Mouse (Mus musculus): ENCODE measurements around the gene Arfgap3.
"Not testable (repeated sequence)": the region's sequence is repeated elsewhere in the genome, so short reads cannot be mapped to it uniquely, and the experiment has no call there.

Gene Arfgap3

GRCm38 (mm10) chr15:83299916-83300582 is 50.0 kb downstream of the Arfgap3 start:
- in situ Hi-C loops (cut with MboI; ENCODE audit: low pct_unique_long_range_greater_than_20kb in 1 of 2, low sequenced_read_pairs in 2 of 2, unreplicated experiment in 1 of 2): no loop called here

- in situ Hi-C loops (cut with MboI; ENCODE audit: low pct_unique_long_range_greater_than_20kb in 1 of 2, low sequenced_read_pairs in 2 of 2, unreplicated experiment in 1 of 2): no loop called here
These were observed 50.6 kb downstream of the Arfgap3 start for GRCm38 (mm10) chr15:83299450-83299849.

- in situ Hi-C loops (cut with MboI; ENCODE audit: low pct_unique_long_range_greater_than_20kb in 1 of 2, low sequenced_read_pairs in 2 of 2, unreplicated experiment in 1 of 2): no loop called here
These were observed 51.2 kb downstream of the Arfgap3 start for GRCm38 (mm10) chr15:83298810-83299209.

- in situ Hi-C loops (cut with MboI; ENCODE audit: low pct_unique_long_range_greater_than_20kb in 1 of 2, low sequenced_read_pairs in 2 of 2, unreplicated experiment in 1 of 2): no loop called here
These were observed 51.7 kb downstream of the Arfgap3 start for GRCm38 (mm10) chr15:83298313-83298712.

- in situ Hi-C loops (cut with MboI; ENCODE audit: low pct_unique_long_range_greater_than_20kb in 1 of 2, low sequenced_read_pairs in 2 of 2, unreplicated experiment in 1 of 2): no loop called here
These were observed 53.2 kb downstream of the Arfgap3 start for GRCm38 (mm10) chr15:83296771-83297311.

- in situ Hi-C loops (cut with MboI; ENCODE audit: low pct_unique_long_range_greater_than_20kb in 1 of 2, low sequenced_read_pairs in 2 of 2, unreplicated experiment in 1 of 2): no loop called here
These were observed 54.0 kb downstream of the Arfgap3 start for GRCm38 (mm10) chr15:83296050-83296449.

- in situ Hi-C loops (cut with MboI; ENCODE audit: low pct_unique_long_range_greater_than_20kb in 1 of 2, low sequenced_read_pairs in 2 of 2, unreplicated experiment in 1 of 2): no loop called here
These were observed 55.1 kb downstream of the Arfgap3 start for GRCm38 (mm10) chr15:83294954-83295353.

GRCm38 (mm10) chr15:83293706-83294645 is 56.1 kb downstream of the Arfgap3 start:
- in situ Hi-C loops (cut with MboI; ENCODE audit: low pct_unique_long_range_greater_than_20kb in 1 of 2, low sequenced_read_pairs in 2 of 2, unreplicated experiment in 1 of 2): no loop called here

- in situ Hi-C loops (cut with MboI; ENCODE audit: low pct_unique_long_range_greater_than_20kb in 1 of 2, low sequenced_read_pairs in 2 of 2, unreplicated experiment in 1 of 2): no loop called here
These were observed 56.9 kb downstream of the Arfgap3 start for GRCm38 (mm10) chr15:83293144-83293543.

GRCm38 (mm10) chr15:83292261-83293056 is 57.6 kb downstream of the Arfgap3 start:
- in situ Hi-C loops (cut with MboI; ENCODE audit: low pct_unique_long_range_greater_than_20kb in 1 of 2, low sequenced_read_pairs in 2 of 2, unreplicated experiment in 1 of 2): no loop called here

GRCm38 (mm10) chr15:83290899-83291298 is 59.1 kb downstream of the Arfgap3 start:
- in situ Hi-C loops (cut with MboI; ENCODE audit: low pct_unique_long_range_greater_than_20kb in 1 of 2, low sequenced_read_pairs in 2 of 2, unreplicated experiment in 1 of 2): no loop called here

GRCm38 (mm10) chr15:83284828-83285227 is 65.2 kb downstream of the Arfgap3 start:
- in situ Hi-C loops (cut with MboI; ENCODE audit: low pct_unique_long_range_greater_than_20kb in 1 of 2, low sequenced_read_pairs in 2 of 2, unreplicated experiment in 1 of 2): no loop called here

- in situ Hi-C loops (cut with MboI; ENCODE audit: low pct_unique_long_range_greater_than_20kb in 1 of 2, low sequenced_read_pairs in 2 of 2, unreplicated experiment in 1 of 2): no loop called here
These were observed 67.7 kb downstream of the Arfgap3 start for GRCm38 (mm10) chr15:83282397-83282796.

GRCm38 (mm10) chr15:83281303-83281702 is 68.7 kb downstream of the Arfgap3 start:
- in situ Hi-C loops (cut with MboI; ENCODE audit: low pct_unique_long_range_greater_than_20kb in 1 of 2, low sequenced_read_pairs in 2 of 2, unreplicated experiment in 1 of 2): no loop called here

GRCm38 (mm10) chr15:83278579-83278978 is 71.5 kb downstream of the Arfgap3 start:
- in situ Hi-C loops (cut with MboI; ENCODE audit: low pct_unique_long_range_greater_than_20kb in 1 of 2, low sequenced_read_pairs in 2 of 2, unreplicated experiment in 1 of 2): no loop called here

GRCm38 (mm10) chr15:83277451-83277850 is 72.6 kb downstream of the Arfgap3 start:
- in situ Hi-C loops (cut with MboI; ENCODE audit: low pct_unique_long_range_greater_than_20kb in 1 of 2, low sequenced_read_pairs in 2 of 2, unreplicated experiment in 1 of 2): no loop called here

GRCm38 (mm10) chr15:83274237-83274636 is 75.8 kb downstream of the Arfgap3 start:
- in situ Hi-C loops (cut with MboI; ENCODE audit: low pct_unique_long_range_greater_than_20kb in 1 of 2, low sequenced_read_pairs in 2 of 2, unreplicated experiment in 1 of 2): not testable (repeated sequence)

- in situ Hi-C loops (cut with MboI; ENCODE audit: low pct_unique_long_range_greater_than_20kb in 1 of 2, low sequenced_read_pairs in 2 of 2, unreplicated experiment in 1 of 2): no loop called here
These were observed 77.0 kb downstream of the Arfgap3 start for GRCm38 (mm10) chr15:83273017-83273416.

- in situ Hi-C loops (cut with MboI; ENCODE audit: low pct_unique_long_range_greater_than_20kb in 1 of 2, low sequenced_read_pairs in 2 of 2, unreplicated experiment in 1 of 2): not testable (repeated sequence)
These were observed 78.8 kb downstream of the Arfgap3 start for GRCm38 (mm10) chr15:83271221-83271620.

Data from mouse embryonic stem cell (cell line).